Mouse (Mus musculus) forebrain, postnatal 0 days (tissue): Measurements from ENCODE around the gene Elf2. TPM values are rescaled to one million over a fixed set of nuclear protein-coding genes. Genes with fewer than 3 reads are reported as not detected.

ENCODE experiments used
- ATAC-seq: fragments of 200-750 bp; cut with Nextera tagmentation; 2 replicates; pipeline ENCODE4 v1.8.0; 2017; ENCODE audit warnings: mild to moderate bottlenecking, moderate library complexity
- DNase-seq: peaks from one replicate; pipeline ENCODE4 v3.0.0-alpha.2; 2015
- H3K27ac ChIP-seq: fragments of 300-500 bp; sonication (generic); 2 replicates; pipeline ENCODE4 v1.5.1; 2014; ENCODE audit warnings: low read depth, mild to moderate bottlenecking, antibody characterized with exemption, low read length, moderate library complexity, mixed read lengths
- H3K27me3 ChIP-seq: fragments of 300-500 bp; sonication (generic); 2 replicates; pipeline ENCODE4 v1.6.1; 2014; ENCODE audit warnings: mild to moderate bottlenecking, low read length, mixed read lengths; ENCODE audit not compliant: insufficient read depth
- H3K36me3 ChIP-seq: fragments of 300-500 bp; sonication (generic); 2 replicates; pipeline ENCODE4 v1.6.1; 2014; ENCODE audit warnings: mild to moderate bottlenecking, moderate library complexity; ENCODE audit not compliant: insufficient read depth
- H3K4me1 ChIP-seq: fragments of 300-500 bp; sonication (generic); 2 replicates; pipeline ENCODE4 v1.6.1; 2014; ENCODE audit warnings: antibody characterized with exemption; ENCODE audit not compliant: insufficient read depth
- H3K4me2 ChIP-seq: fragments of 300-500 bp; sonication (generic); 2 replicates; pipeline ENCODE4 v1.6.1; 2014; ENCODE audit warnings: low read depth, mild to moderate bottlenecking, moderate library complexity
- H3K4me3 ChIP-seq: fragments of 300-500 bp; sonication (generic); 2 replicates; pipeline ENCODE4 v1.5.1; 2014; ENCODE audit warnings: low read depth, low read length, mixed read lengths
- H3K9ac ChIP-seq: fragments of 300-500 bp; sonication (generic); 2 replicates; pipeline ENCODE4 v1.6.1; 2014; ENCODE audit warnings: mild to moderate bottlenecking
- H3K9me3 ChIP-seq: fragments of 300-500 bp; sonication (generic); 2 replicates; pipeline ENCODE4 v1.6.1; 2016; ENCODE audit warnings: low read length
- CTCF ChIP-seq: sonication (generic); IDR thresholded peaks from 2 replicates; pipeline ENCODE4 v1.5.1; 2016; ENCODE audit warnings: antibody characterized with exemption, control low read depth, low read depth
- WGBS: fragments of 180-500 bp; shearing (Covaris S2); extraction: QIAGEN DNeasy Blood & Tissue Kit; methylation state at CpG from one replicate; pipeline ENCODE4 v1.1.7; 2014; 5-methylcytosine and 5-hydroxymethylcytosine counted together
- polyA plus RNA-seq: library from polyadenylated mRNA; unstranded; fragments of >200 nt; fragmentation: Nextera tagmentation; extraction: Ambion mirVana; gene quantifications from 2 replicates; pipeline ENCODE4 v1.2.1, GENCODE M21; 2015
- total RNA-seq: library from RNA; depleted of rRNA; stranded (reverse); fragments of >200 nt; gene quantifications from 2 replicates; pipeline ENCODE4 v1.2.3, GENCODE M21; 2014

Elf2 gene
- total and polyA plus RNA-seq, 2 experiments from 2014 or later, result 26.4 to 83.9 TPM

DNA sequence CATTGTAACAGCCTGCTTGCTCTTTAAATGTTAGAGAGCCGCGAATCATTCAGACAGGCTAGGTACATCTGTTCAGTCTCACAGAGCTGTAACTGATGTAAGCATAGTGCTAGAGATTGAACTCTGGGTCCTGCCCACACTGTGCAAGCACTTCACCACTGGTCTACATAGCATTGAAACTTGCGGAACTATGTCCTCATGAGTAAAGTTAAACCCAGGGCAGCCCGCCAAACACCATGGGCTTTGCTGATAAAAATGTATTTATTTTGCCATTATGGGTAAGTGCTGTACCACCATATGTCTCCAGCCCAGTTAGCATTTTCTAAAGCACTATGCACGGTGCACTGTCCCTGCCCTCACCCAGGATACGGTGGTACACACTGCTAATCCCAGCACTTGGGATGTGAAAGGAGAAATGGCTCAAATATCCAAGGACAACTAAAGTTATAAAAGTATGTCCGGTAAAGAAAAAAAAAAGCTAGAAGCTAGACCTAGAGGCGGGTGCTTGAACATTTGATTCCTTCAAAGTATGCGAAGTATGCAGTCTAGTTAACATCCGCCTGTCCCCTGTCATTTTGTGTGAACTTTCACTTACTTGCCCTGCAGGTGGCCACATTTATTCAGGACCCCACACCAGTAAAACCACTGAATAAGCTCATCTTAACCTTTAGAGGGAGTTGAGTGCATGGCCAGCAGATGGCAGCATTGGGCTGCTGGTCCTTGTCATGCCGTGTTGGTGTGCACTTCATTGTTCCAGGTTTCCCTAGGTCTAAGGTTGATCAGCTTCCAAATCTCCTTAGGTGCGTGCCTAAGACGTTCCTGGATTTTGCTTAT is 106.3 kb downstream of the Elf2 start:
- WGBS, result 45% methylated on average over 13 of the region's 13 CpGs
- H3K27ac ChIP-seq, result no peak overlapping the region
- peak; percentile 97 for TF ChIP-seq CTCF
- H3K4me2 ChIP-seq, result no peak overlapping the region
- H3K9ac ChIP-seq, result no peak overlapping the region
- H3K4me3 ChIP-seq, result no peak overlapping the region
- H3K4me1 ChIP-seq, result no peaks in the 10 kb centered on the region
- no peaks in the 10 kb centered on the region for H3K27me3 ChIP-seq
- ATAC-seq (peak; percentile 85), DNase-seq (peak; percentile 88)
- H3K9me3 ChIP-seq, result no peaks in the 10 kb centered on the region
- H3K36me3 ChIP-seq, result no peaks in the 10 kb centered on the region

DNA sequence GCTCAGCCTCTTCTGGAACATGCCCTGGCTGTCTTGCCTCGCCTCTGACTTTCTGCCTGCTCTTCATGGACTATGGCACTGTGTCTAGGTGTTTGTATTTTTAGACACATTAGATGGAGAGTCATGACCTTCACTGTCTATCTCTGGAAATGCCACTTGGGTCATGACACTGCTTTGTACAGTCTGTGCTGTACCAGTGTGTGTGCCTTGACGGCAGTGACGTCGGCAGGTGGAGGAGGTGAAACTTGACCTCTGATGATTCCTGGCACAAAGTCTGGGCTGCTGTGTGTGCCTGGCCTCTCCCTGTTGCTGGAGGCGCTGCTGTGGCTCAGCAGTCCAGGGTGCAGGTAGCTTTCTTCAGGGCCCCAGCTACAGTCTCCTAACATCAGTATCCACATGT is 107.0 kb downstream of the Elf2 start:
- no peak for DNase-seq
- no peak for TF ChIP-seq CTCF
- Histone ChIP-seq H3K9me3 (no peaks in the 10 kb centered on the region), H3K36me3 (no peaks in the 10 kb centered on the region), H3K27ac (no peak overlapping the region), H3K27me3 (no peaks in the 10 kb centered on the region), H3K9ac (no peak overlapping the region), H3K4me2 (no peak overlapping the region), H3K4me3 (no peak overlapping the region), H3K4me1 (peaks cover 5% of the 10 kb centered on the region; the same call in 1 of the 2 replicates)
- WGBS, result 83% methylated on average over 5 of the region's 5 CpGs
- no peak for ATAC-seq

DNA sequence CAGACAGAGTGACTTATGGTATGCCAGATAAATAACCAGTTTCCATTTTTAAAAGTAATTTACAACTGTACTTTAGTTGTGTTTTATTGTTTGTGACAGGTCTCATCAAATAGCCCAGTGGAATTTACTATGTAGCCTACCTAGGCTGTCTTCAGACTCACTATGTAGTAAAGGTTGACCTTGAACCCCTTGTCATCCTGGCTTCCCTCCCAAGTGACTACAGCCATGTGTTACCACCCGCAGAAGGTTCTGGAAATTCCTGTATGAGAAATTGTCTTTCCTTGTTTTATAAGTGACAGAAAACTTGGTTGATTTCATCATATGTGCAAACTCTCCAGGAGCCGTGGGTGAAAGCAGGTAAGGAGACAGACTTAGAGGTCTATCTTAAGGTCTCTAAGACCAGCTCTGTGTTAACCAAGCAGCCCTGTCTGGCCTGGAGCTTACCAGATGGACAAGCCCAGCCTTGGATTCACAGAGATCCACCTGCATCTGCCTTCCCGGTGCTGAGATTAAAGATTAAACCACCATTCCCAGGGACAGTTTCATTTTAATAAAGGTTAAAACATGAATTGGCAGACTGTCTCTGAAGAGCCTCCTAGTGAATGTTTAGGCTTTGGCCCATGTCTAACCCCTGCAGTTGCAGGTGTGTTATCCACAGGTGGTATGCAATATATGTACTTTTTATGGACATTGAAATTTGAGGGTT is 108.1 kb downstream of the Elf2 start:
- WGBS, result 96% methylated on average over 3 of the region's 3 CpGs
- peaks cover 6% of the 10 kb centered on the region; the same call in 1 of the 2 replicates for H3K4me1 ChIP-seq
- H3K27ac ChIP-seq, result no peak overlapping the region
- no peaks in the 10 kb centered on the region for H3K36me3 ChIP-seq
- no peak overlapping the region for H3K9ac ChIP-seq
- no peak overlapping the region for H3K4me3 ChIP-seq
- DNase-seq (no peak), ATAC-seq (no peak)
- H3K27me3 ChIP-seq, result no peaks in the 10 kb centered on the region
- H3K4me2 ChIP-seq, result no peak overlapping the region
- no peak for TF ChIP-seq CTCF
- H3K9me3 ChIP-seq, result no peaks in the 10 kb centered on the region

DNA sequence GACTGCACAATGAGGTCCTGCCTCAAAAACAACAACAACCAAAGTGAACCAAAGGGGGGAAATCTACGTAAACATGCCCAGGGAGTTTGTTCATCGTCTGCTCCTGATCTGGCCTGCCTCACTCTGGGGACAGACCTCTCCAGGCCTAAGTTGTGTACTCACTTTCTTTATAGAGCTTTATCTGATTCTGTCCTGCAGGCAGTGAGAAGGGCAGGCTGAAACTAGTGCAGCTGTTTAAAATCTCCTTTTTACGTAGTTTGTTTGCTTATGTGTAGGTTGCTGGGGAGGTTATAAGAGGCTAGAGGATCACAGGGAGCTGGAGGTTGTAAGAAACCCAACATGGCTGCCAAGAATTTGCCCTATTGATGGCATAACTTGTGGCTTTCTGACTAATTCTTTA is 109.0 kb downstream of the Elf2 start:
- Histone ChIP-seq H3K4me1 (peaks cover 6% of the 10 kb centered on the region; the same call in 1 of the 2 replicates), H3K9ac (no peak overlapping the region), H3K27me3 (no peaks in the 10 kb centered on the region), H3K4me3 (no peak overlapping the region), H3K36me3 (no peaks in the 10 kb centered on the region), H3K27ac (no peak overlapping the region), H3K4me2 (no peak overlapping the region), H3K9me3 (no peaks in the 10 kb centered on the region)
- no peak for TF ChIP-seq CTCF
- WGBS, result 51% methylated on average over 3 of the region's 3 CpGs
- DNase-seq, result no peak
- ATAC-seq, result no peak

DNA sequence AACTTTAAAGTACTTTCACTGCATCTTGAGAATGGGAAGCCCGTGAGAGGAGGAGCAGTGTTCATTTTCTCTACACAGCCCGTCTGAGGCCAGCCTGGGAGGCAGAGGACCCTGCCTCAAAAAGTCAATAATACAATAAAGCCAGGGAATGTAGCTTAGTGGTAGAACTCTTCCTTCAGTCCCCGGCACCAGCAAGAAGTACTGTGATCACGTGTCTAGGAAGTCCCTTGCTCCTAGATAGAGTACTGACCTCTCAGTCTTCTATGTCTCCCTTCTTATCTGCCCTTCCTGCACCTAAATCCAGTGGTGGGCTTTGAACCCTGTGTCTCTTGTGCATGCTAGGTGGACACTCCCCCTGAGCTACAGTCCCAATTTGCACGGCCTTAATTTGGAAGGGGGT is 109.6 kb downstream of the Elf2 start:
- DNase-seq (no peak), ATAC-seq (no peak)
- Histone ChIP-seq H3K4me2 (no peak overlapping the region), H3K27ac (no peak overlapping the region), H3K4me1 (peaks cover 11% of the 10 kb centered on the region), H3K27me3 (no peaks in the 10 kb centered on the region), H3K36me3 (no peaks in the 10 kb centered on the region), H3K9me3 (no peaks in the 10 kb centered on the region), H3K4me3 (no peak overlapping the region), H3K9ac (no peak overlapping the region)
- WGBS, result 80% methylated on average over 5 of the region's 5 CpGs
- no peak for TF ChIP-seq CTCF

DNA sequence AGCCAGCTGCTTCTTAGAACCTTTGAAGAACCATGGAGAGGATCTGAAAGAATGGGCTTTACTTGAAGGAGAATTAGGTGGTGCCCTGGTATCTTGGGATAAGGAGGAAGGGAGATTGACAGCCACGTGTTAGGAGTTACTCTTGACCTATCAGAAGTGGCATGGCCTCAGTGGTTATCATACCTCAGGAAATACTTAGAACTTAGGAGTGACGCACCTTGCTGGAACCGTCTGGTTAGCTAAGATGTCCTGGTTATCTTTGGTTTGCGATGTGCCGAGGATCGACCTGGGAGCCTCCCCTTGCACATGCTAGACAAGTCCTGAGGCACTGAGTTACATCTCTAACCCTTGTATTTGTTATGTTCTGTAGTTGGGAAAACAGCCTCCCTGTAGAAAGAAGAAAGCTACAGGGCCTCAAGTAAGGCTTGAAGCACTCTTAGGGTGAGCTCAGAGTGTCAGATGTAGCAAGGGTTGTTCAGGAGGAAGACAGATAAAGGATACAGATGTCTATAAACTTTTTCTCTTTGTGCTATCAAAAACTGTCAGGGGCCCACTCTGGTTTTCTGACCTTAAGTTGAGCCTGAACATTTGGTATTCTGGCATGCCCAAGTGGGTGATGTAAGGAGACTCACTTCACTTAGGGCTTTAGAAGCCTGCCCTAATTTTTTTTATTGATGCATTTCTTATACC is 110.2 kb downstream of the Elf2 start:
- DNase-seq, result no peak
- H3K27ac ChIP-seq, result no peak overlapping the region
- no peak overlapping the region for H3K9ac ChIP-seq
- no peak for TF ChIP-seq CTCF
- no peak overlapping the region for H3K4me3 ChIP-seq
- no peaks in the 10 kb centered on the region for H3K27me3 ChIP-seq
- WGBS, result 97% methylated on average over 6 of the region's 6 CpGs
- no peaks in the 10 kb centered on the region for H3K36me3 ChIP-seq
- peaks cover 15% of the 10 kb centered on the region for H3K4me1 ChIP-seq
- H3K4me2 ChIP-seq, result no peak overlapping the region
- ATAC-seq, result no peak
- no peaks in the 10 kb centered on the region for H3K9me3 ChIP-seq
